Mouse (Mus musculus): ENCODE data around the gene Dpp4. TPM values are rescaled to one million over a fixed set of nuclear protein-coding genes. Genes with fewer than 3 reads are reported as not detected.

Dpp4 gene
- polyA plus RNA-seq, 1 experiment from 2014 or later, result 0.88 TPM

Other genes starting within 250 kb of the Dpp4 start
- not detected in 2 replicates for gene Gcg, start 71.4 kb upstream of the Dpp4 start, polyA plus RNA-seq (2014; fragmentation: Nextera tagmentation; extraction: Ambion mirVana)
- 11.7 and 12.0 TPM in 2 replicates for gene Fap, start 161.8 kb upstream of the Dpp4 start, polyA plus RNA-seq (2014; fragmentation: Nextera tagmentation; extraction: Ambion mirVana)
- 0.87 and 1.7 TPM in 2 replicates for gene Ifih1, start 234.0 kb upstream of the Dpp4 start, polyA plus RNA-seq (2014; fragmentation: Nextera tagmentation; extraction: Ambion mirVana)